In the genomic region with DNA sequence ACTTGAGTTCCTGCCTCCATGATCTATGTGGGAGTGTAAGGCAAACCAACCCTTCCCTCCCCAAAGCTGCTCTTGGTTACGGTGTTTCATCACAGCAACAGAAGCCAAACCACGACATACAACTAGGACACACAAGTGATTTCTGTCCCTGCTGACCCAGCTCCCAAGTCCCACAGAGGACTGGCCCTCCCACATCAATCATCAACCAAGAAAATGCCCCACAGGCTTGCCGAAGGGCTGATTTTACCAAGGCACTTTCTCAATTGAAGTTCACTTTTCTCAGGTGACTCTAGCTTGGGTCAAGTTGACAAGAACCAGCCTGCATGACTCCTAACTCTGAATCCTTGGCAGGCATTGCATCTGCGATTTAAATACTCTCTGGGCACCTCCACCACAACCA, we compare ENCODE assay signal across 25 mouse cellular contexts.
DNase-seq lines count a peak whose midpoint lies in the region; ATAC-seq and TF ChIP-seq lines count a peak whose summit lies in the region.
"Had no signal": no experiment of that assay in that cellular context is flagged by ENCODE, and none has a peak within 500 bp of the region (broad histone marks: within the 10 kb centered on the region; RNA-seq: fewer than 3 reads in every experiment).

No protein-coding gene starts in this region.

- WGBS in kidney, embryonic 15.5 days: 68% methylated on average over 4 of the region's 4 CpGs
- 60% methylated on average over 4 of the region's 4 CpGs for WGBS in kidney, adult 2 months
- 61% methylated on average over 4 of the region's 4 CpGs for WGBS in kidney, embryonic 16.5 days

- H3K9me3 ChIP-seq in kidney, embryonic 15.5 days (replicated peaks): no peaks in the 10 kb centered on the region
- peaks cover 5% of the 10 kb centered on the region for H3K9me3 ChIP-seq in kidney, embryonic 16.5 days (ENCODE audit: low read length)
- H3K9me3 ChIP-seq: embryonic facial prominence, embryonic 12.5 days; forebrain, embryonic 13.5 days; G1E had no signal

- no peak overlapping the region for H3K4me2 ChIP-seq in kidney, embryonic 15.5 days
- no peak overlapping the region for H3K4me2 ChIP-seq in kidney, embryonic 16.5 days (replicated peaks; ENCODE audit: low read depth, low read length)
- H3K4me2 ChIP-seq: embryonic facial prominence, embryonic 12.5 days; forebrain, embryonic 13.5 days had no signal

- no peak overlapping the region for H3K4me3 ChIP-seq in kidney, embryonic 15.5 days (replicated peaks)
- H3K4me3 ChIP-seq in kidney, adult 2 months (ENCODE audit: insufficient read depth, low read depth, low read length): no peak overlapping the region
- H3K4me3 ChIP-seq in kidney, embryonic 16.5 days (ENCODE audit: low read length): no peak overlapping the region
- H3K4me3 ChIP-seq: embryonic facial prominence, embryonic 10.5 days; embryonic facial prominence, embryonic 12.5 days; forebrain, embryonic 13.5 days had no signal

- no peak overlapping the region for H3K9ac ChIP-seq in kidney, embryonic 15.5 days
- no peak overlapping the region for H3K9ac ChIP-seq in kidney, embryonic 16.5 days (replicated peaks; ENCODE audit: low read length)
- H3K9ac ChIP-seq: embryonic facial prominence, embryonic 12.5 days; forebrain, embryonic 13.5 days had no signal

- ATAC-seq in kidney, embryonic 15.5 days (replicated peaks; ENCODE audit: low FRiP score): no peak
- no peak for ATAC-seq in kidney, embryonic 16.5 days (ENCODE audit: low FRiP score, low TSS enrichment)
- ATAC-seq: activated CD4-positive, CD25-positive, alpha-beta regulatory T cell, adult 4 months; CD4-positive, CD25-positive, alpha-beta regulatory T cell, adult 4 months; forebrain, embryonic 13.5 days; Patski had no signal

- peak; percentile 30 for DNase-seq in kidney, adult 11 months
- DNase-seq in kidney, adult 2 months: peak; percentile 57
- DNase-seq in kidney, adult 9 months: peak; percentile 39
- no peak for DNase-seq in kidney, postnatal 14 days
- peak; percentile 9 to 43 for DNase-seq in kidney, postnatal 25 days
- DNase-seq in urinary bladder, adult 2 months (ENCODE audit: low spot score): no peak
- DNase-seq: adrenal gland, adult 8-10 months; adrenal gland, postnatal 14 days; adrenal gland, postnatal 36 days; B cell, adult 2 months; cerebellum, adult 11-12 months; cerebellum, adult 2 months; cerebellum, adult 9-10 months; cerebellum, postnatal 10 days; cerebellum, postnatal 25 days had no signal

- no peak overlapping the region for H3K27ac ChIP-seq in kidney, embryonic 15.5 days
- H3K27ac ChIP-seq in kidney, adult 2 months (ENCODE audit: insufficient read depth, low read depth, low read length): no peak overlapping the region
- H3K27ac ChIP-seq in kidney, embryonic 16.5 days (ENCODE audit: low read length): no peak overlapping the region
- H3K27ac ChIP-seq: embryonic facial prominence, embryonic 10.5 days; embryonic facial prominence, embryonic 12.5 days; forebrain, embryonic 13.5 days had no signal

- no peaks in the 10 kb centered on the region for H3K36me3 ChIP-seq in kidney, embryonic 15.5 days
- H3K36me3 ChIP-seq in kidney, adult 2 months (ENCODE audit: control insufficient read depth, insufficient read depth, low read length): no peaks in the 10 kb centered on the region
- H3K36me3 ChIP-seq in kidney, embryonic 16.5 days (ENCODE audit: insufficient read depth, low read length): no peaks in the 10 kb centered on the region
- H3K36me3 ChIP-seq: embryonic facial prominence, embryonic 10.5 days; embryonic facial prominence, embryonic 12.5 days had no signal

- no peak for TF ChIP-seq CTCF in kidney, adult 2 months (conservative IDR thresholded peaks at IDR 0.05; ENCODE audit: insufficient read depth, insufficient read length, low read depth, low read length)

- H3K27me3 ChIP-seq in kidney, embryonic 15.5 days: peaks cover 6% of the 10 kb centered on the region; the same call in 1 of the 2 replicates
- no peaks in the 10 kb centered on the region for H3K27me3 ChIP-seq in kidney, adult 2 months (replicated peaks; ENCODE audit: control insufficient read depth, insufficient read depth, low read length)
- H3K27me3 ChIP-seq in kidney, embryonic 16.5 days (ENCODE audit: insufficient read depth, low read length): peaks cover 3% of the 10 kb centered on the region; the same call in 1 of the 2 replicates
- H3K27me3 ChIP-seq: CH12.LX; forebrain, embryonic 13.5 days; Patski had no signal

- H3K4me1 ChIP-seq in kidney, embryonic 15.5 days: peaks cover 9% of the 10 kb centered on the region
- peaks cover 3% of the 10 kb centered on the region; the same call in 1 of the 2 replicates for H3K4me1 ChIP-seq in kidney, adult 2 months (ENCODE audit: control insufficient read depth, insufficient read depth, low read length)
- H3K4me1 ChIP-seq in kidney, embryonic 16.5 days (ENCODE audit: insufficient read depth, low read length): peaks cover 11% of the 10 kb centered on the region

- TF ChIP-seq POLR2A in kidney, adult 2 months (IDR thresholded peaks at IDR 0.05; ENCODE audit: low read depth, low read length): no peak

Comparison
In these comparisons a context has a peak if more than half of its experiments do, and no peak if none do; other contexts are left out.
1. DNase-seq: peak in kidney, adult 11 months (single experiment), kidney, adult 2 months (single experiment), kidney, adult 9 months (single experiment) and kidney, postnatal 25 days (2 of 2); none in kidney, postnatal 14 days (single experiment) and urinary bladder, adult 2 months (single experiment).